Mouse (Mus musculus) MEL (cell line): Measurements from ENCODE around the gene Ttc41. TPM values are rescaled to one million over a fixed set of nuclear protein-coding genes. Genes with fewer than 3 reads are reported as not detected.

Source experiments
- DNase-seq: peaks from one replicate; pipeline ENCODE4 v3.0.0; 2011; ENCODE audit warnings: low read depth, low spot score
- H3K27ac ChIP-seq: 2 replicates; pipeline ENCODE4 v1.5.1; 2012; ENCODE audit warnings: low read depth, mild to moderate bottlenecking, control low read depth, low read length, moderate library complexity; ENCODE audit not compliant: control insufficient read depth
- H3K27me3 ChIP-seq, 2 experiments: fragments of 150-350 bp in 1 of 2; sonication (generic) in 1 of 2; 2 replicates each; pipeline ENCODE4 v1.6.1; 2012; ENCODE audit warnings: low read length in 2 of 2, mild to moderate bottlenecking in 2 of 2, improper control_type of control experiment in 1 of 2, moderate library complexity in 1 of 2; ENCODE audit not compliant: insufficient read depth in 2 of 2, control insufficient read depth in 1 of 2
- H3K36me3 ChIP-seq, 2 experiments: 2 replicates each; pipeline ENCODE4 v1.6.1; 2012 to 2014; ENCODE audit warnings: low read length in 2 of 2, improper control_type of control experiment in 1 of 2, inconsistent platforms in 1 of 2, mild to moderate bottlenecking in 1 of 2; ENCODE audit not compliant: insufficient read depth in 2 of 2, control insufficient read depth in 1 of 2
- H3K4me1 ChIP-seq, 2 experiments: fragments of 150-350 bp in 1 of 2; sonication (generic) in 1 of 2; 2 replicates each; pipeline ENCODE4 v1.6.1; 2012; ENCODE audit warnings: low read length in 2 of 2, improper control_type of control experiment in 1 of 2, mild to moderate bottlenecking in 1 of 2; ENCODE audit not compliant: insufficient read depth in 2 of 2, control insufficient read depth in 1 of 2
- H3K4me3 ChIP-seq, 2 experiments: fragments of 150-350 bp in 1 of 2; sonication (generic) in 1 of 2; 2 replicates each; pipeline ENCODE4 v1.5.1; 2012; ENCODE audit warnings: low read depth in 2 of 2, low read length in 2 of 2, mild to moderate bottlenecking in 2 of 2, moderate library complexity in 2 of 2, control low read depth in 1 of 2, improper control_type of control experiment in 1 of 2; ENCODE audit not compliant: control insufficient read depth in 1 of 2, insufficient read depth in 1 of 2
- H3K79me2 ChIP-seq: 2 replicates; pipeline ENCODE4 v1.6.1; 2012; ENCODE audit warnings: mild to moderate bottlenecking, low read length, moderate library complexity; ENCODE audit not compliant: control insufficient read depth, poor library complexity, insufficient read depth
- H3K9ac ChIP-seq: 2 replicates; pipeline ENCODE4 v1.6.1; 2012; ENCODE audit warnings: low read depth, mild to moderate bottlenecking, control low read depth, low read length, moderate library complexity; ENCODE audit not compliant: control insufficient read depth, poor library complexity, severe bottlenecking
- H3K9me3 ChIP-seq: fragments of 150-350 bp; sonication (generic); replicated peaks from 2 replicates; pipeline ENCODE4 v1.6.1; 2012; ENCODE audit warnings: mild to moderate bottlenecking, low read length, improper control_type of control experiment, moderate library complexity; ENCODE audit not compliant: insufficient read depth
- BHLHE40 ChIP-seq: IDR thresholded peaks from 2 replicates; pipeline ENCODE4 v1.6.1; 2012; ENCODE audit warnings: low read depth, mild to moderate bottlenecking, inconsistent platforms, low read length, improper control_type of control experiment, borderline replicate concordance
- CHD1 ChIP-seq: IDR thresholded peaks from 2 replicates; pipeline ENCODE4 v1.6.1; 2012; ENCODE audit warnings: low read depth, mild to moderate bottlenecking, inconsistent platforms, low read length, improper control_type of control experiment
- CTCF ChIP-seq, 3 experiments: IDR thresholded peaks in 2 of 3; conservative IDR thresholded peaks in 1 of 3; 2 replicates each; pipeline ENCODE4 v1.5.1; 2011 to 2012; ENCODE audit warnings: low read length in 3 of 3, low read depth in 2 of 3, mild to moderate bottlenecking in 2 of 3, improper control_type of control experiment in 1 of 3, inconsistent platforms in 1 of 3, mixed read lengths in 1 of 3, moderate library complexity in 1 of 3; ENCODE audit not compliant: control insufficient read depth in 1 of 3, insufficient read depth in 1 of 3, poor library complexity in 1 of 3, severe bottlenecking in 1 of 3
- E2F4 ChIP-seq: IDR thresholded peaks from 2 replicates; pipeline ENCODE4 v1.6.1; 2011; ENCODE audit warnings: low read depth, low read length, improper control_type of control experiment, borderline replicate concordance
- ELF1 ChIP-seq: IDR thresholded peaks from 2 replicates; pipeline ENCODE4 v1.6.1; 2014; ENCODE audit warnings: low read depth, mild to moderate bottlenecking, inconsistent platforms, low read length, improper control_type of control experiment, moderate library complexity
- EP300 ChIP-seq, 2 experiments: IDR thresholded peaks; 2 replicates each; pipeline ENCODE4 v1.6.1; 2011; ENCODE audit warnings: improper control_type of control experiment in 2 of 2, low read length in 2 of 2, low read depth in 1 of 2, mild to moderate bottlenecking in 1 of 2
- ETS1 ChIP-seq: IDR thresholded peaks from 2 replicates; pipeline ENCODE4 v1.6.1; 2012; ENCODE audit warnings: low read depth, mild to moderate bottlenecking, inconsistent platforms, low read length, improper control_type of control experiment, moderate library complexity
- GABPA ChIP-seq: IDR thresholded peaks from 2 replicates; pipeline ENCODE4 v1.6.1; 2012; ENCODE audit warnings: low read depth, mild to moderate bottlenecking, inconsistent platforms, low read length, improper control_type of control experiment, moderate library complexity
- GATA1 ChIP-seq: IDR thresholded peaks from 2 replicates; pipeline ENCODE4 v1.6.1; 2011; ENCODE audit warnings: low read depth, low read length, improper control_type of control experiment
- HCFC1 ChIP-seq: IDR thresholded peaks from 2 replicates; pipeline ENCODE4 v1.6.1; 2012; ENCODE audit warnings: low read depth, mild to moderate bottlenecking, inconsistent platforms, low read length, improper control_type of control experiment, moderate library complexity
- KAT2A ChIP-seq: conservative IDR thresholded peaks from 2 replicates; pipeline ENCODE4 v1.6.1; 2012; ENCODE audit warnings: low read depth, low read length, improper control_type of control experiment, inconsistent platforms
- MAFK ChIP-seq: IDR thresholded peaks from 2 replicates; pipeline ENCODE4 v1.6.1; 2011; ENCODE audit warnings: low read depth, mild to moderate bottlenecking, low read length, improper control_type of control experiment, borderline replicate concordance
- MAX ChIP-seq: IDR thresholded peaks from 2 replicates; pipeline ENCODE4 v1.6.1; 2011; ENCODE audit warnings: low read length, improper control_type of control experiment
- MEF2A ChIP-seq: IDR thresholded peaks from 2 replicates; pipeline ENCODE4 v1.6.1; 2014; ENCODE audit warnings: low read depth, mild to moderate bottlenecking, inconsistent platforms, low read length, improper control_type of control experiment; ENCODE audit not compliant: poor library complexity, insufficient replicate concordance, severe bottlenecking; ENCODE audit errors: extremely low read depth
- MXI1 ChIP-seq: IDR thresholded peaks from 2 replicates; pipeline ENCODE4 v1.6.1; 2011; ENCODE audit warnings: mild to moderate bottlenecking, low read depth, low read length, improper control_type of control experiment
- MYB ChIP-seq: IDR thresholded peaks from 2 replicates; pipeline ENCODE4 v1.6.1; 2011; ENCODE audit warnings: mild to moderate bottlenecking, low read depth, low read length, improper control_type of control experiment
- MYC ChIP-seq: IDR thresholded peaks from 2 replicates; pipeline ENCODE4 v1.6.1; 2011; ENCODE audit warnings: low read depth, mild to moderate bottlenecking, low read length, improper control_type of control experiment, moderate library complexity
- NELFE ChIP-seq: IDR thresholded peaks from 2 replicates; pipeline ENCODE4 v1.6.1; 2011; ENCODE audit warnings: low read depth, low read length, improper control_type of control experiment
- RAD21 ChIP-seq: IDR thresholded peaks from 2 replicates; pipeline ENCODE4 v1.6.1; 2011; ENCODE audit warnings: mild to moderate bottlenecking, low read depth, low read length, improper control_type of control experiment
- SIN3A ChIP-seq: IDR thresholded peaks from 2 replicates; pipeline ENCODE4 v1.6.1; 2012; ENCODE audit warnings: low read length, improper control_type of control experiment, inconsistent platforms
- SMC3 ChIP-seq: IDR thresholded peaks from 2 replicates; pipeline ENCODE4 v1.6.1; 2011; ENCODE audit warnings: low read depth, low read length, improper control_type of control experiment
- TAL1 ChIP-seq: IDR thresholded peaks from 2 replicates; pipeline ENCODE4 v1.6.1; 2012; ENCODE audit warnings: mild to moderate bottlenecking, inconsistent platforms, low read length, moderate library complexity, mixed read lengths
- TBP ChIP-seq: IDR thresholded peaks from 2 replicates; pipeline ENCODE4 v1.8.0; 2011; ENCODE audit warnings: low read depth, low read length, improper control_type of control experiment
- TCF12 ChIP-seq: IDR thresholded peaks from 2 replicates; pipeline ENCODE4 v1.6.1; 2014; ENCODE audit warnings: low read depth, mild to moderate bottlenecking, inconsistent platforms, low read length, improper control_type of control experiment, moderate library complexity
- UBTF ChIP-seq: IDR thresholded peaks from 2 replicates; pipeline ENCODE4 v1.6.1; 2012; ENCODE audit warnings: low read depth, mild to moderate bottlenecking, inconsistent platforms, low read length, improper control_type of control experiment, moderate library complexity, borderline replicate concordance; ENCODE audit not compliant: insufficient read depth
- USF1 ChIP-seq: IDR thresholded peaks from 2 replicates; pipeline ENCODE4 v1.6.1; 2014; ENCODE audit warnings: low read depth, mild to moderate bottlenecking, inconsistent platforms, low read length, improper control_type of control experiment, moderate library complexity
- USF2 ChIP-seq, 2 experiments: IDR thresholded peaks; 2 replicates each; pipeline ENCODE4 v1.6.1; 2011 to 2012; ENCODE audit warnings: improper control_type of control experiment in 2 of 2, low read length in 2 of 2, borderline replicate concordance in 1 of 2, inconsistent platforms in 1 of 2, low read depth in 1 of 2, mild to moderate bottlenecking in 1 of 2; ENCODE audit not compliant: insufficient read depth in 1 of 2
- ZKSCAN1 ChIP-seq: IDR thresholded peaks from 2 replicates; pipeline ENCODE4 v1.6.1; 2012; ENCODE audit warnings: low read depth, mild to moderate bottlenecking, inconsistent platforms, low read length, improper control_type of control experiment, moderate library complexity
- ZMIZ1 ChIP-seq: IDR thresholded peaks from 2 replicates; pipeline ENCODE4 v1.6.1; 2012; ENCODE audit warnings: low read depth, mild to moderate bottlenecking, inconsistent platforms, low read length, improper control_type of control experiment, moderate library complexity
- ZNF384 ChIP-seq: IDR thresholded peaks from 2 replicates; pipeline ENCODE4 v1.6.1; 2012; ENCODE audit warnings: low read depth, mild to moderate bottlenecking, inconsistent platforms, low read length, improper control_type of control experiment
- polyA plus RNA-seq, 2 experiments: library from polyadenylated mRNA; stranded (reverse) in 1 of 2; unstranded in 1 of 2; fragments of >175 nt in 1 of 2; fragments of >200 nt in 1 of 2; gene quantifications; 2 replicates each; pipeline versions ENCODE4 v1.2.1 to v1.2.4; 2012; ENCODE audit warnings: low replicate concordance in 2 of 2, low read depth in 1 of 2; ENCODE audit not compliant: insufficient read length in 2 of 2, insufficient read depth in 1 of 2, missing spikeins in 1 of 2
- total RNA-seq: library from RNA; depleted of rRNA; stranded (reverse); fragments of 300-350 nt; gene quantifications from 2 replicates; pipeline ENCODE4 v1.2.3, GENCODE M21; 2012

The Ttc41 gene
- total and polyA plus RNA-seq, 3 experiments = 1.0 to 2.1 TPM; not detected in 1

- no peaks in the 10 kb centered on the region for H3K9me3 ChIP-seq
- H3K9ac ChIP-seq = peak overlapping the region; percentile 96
- peaks cover 2 to 32% of the 10 kb centered on the region in 2 experiments for H3K4me1 ChIP-seq
- H3K79me2 ChIP-seq = peaks cover 54% of the 10 kb centered on the region
- TF ChIP-seq CHD1 (no peak; the same call in 1 of the 2 replicates), GATA1 (no peak), MXI1 (no peak), USF2 (IDR thresholded peaks at IDR 0.05; ENCODE audit: borderline replicate concordance in 1 of 2, insufficient read depth in 1 of 2, low read depth in 1 of 2, low read length in 2 of 2) (no peak), TCF12 (no peak), ZMIZ1 (no peak), NELFE (no peak)
- TF ChIP-seq, all 39 proteins: peak for 0
- peak; percentile 56 for DNase-seq
- Histone ChIP-seq H3K27ac (peak overlapping the region; percentile 76), H3K27me3 (no peaks in the 10 kb centered on the region), H3K4me3 (peak overlapping the region; percentile 75 to 85), H3K36me3 (peaks cover 37 to 48% of the 10 kb centered on the region in 2 experiments)
Observed at GRCm38 (mm10) chr10:86704141-86704540, 1.5 kb upstream of the Ttc41 start.

GRCm38 (mm10) chr10:86704589-86705191 is 921 bp upstream of the Ttc41 start:
- TF ChIP-seq TCF12 (no peak), GABPA (no peak), SIN3A (peak; percentile 57; the same call in 1 of the 2 replicates), ETS1 (no peak), RAD21 (no peak), TBP (no peak), MYB (no peak), TAL1 (no peak), MAX (peak; percentile 67), ZMIZ1 (no peak), USF1 (peak; percentile 64), UBTF (no peak), CHD1 (peak; percentile 36; the same call in 1 of the 2 replicates), EP300 (IDR thresholded peaks at IDR 0.05; ENCODE audit: low read depth in 1 of 2, low read length in 2 of 2) (no peak), SMC3 (no peak), MXI1 (peak; percentile 97), MAFK (no peak), HCFC1 (0 out of 2 replicates have a peak, but pooled peaks have one; percentile 11), MEF2A (no peak), GATA1 (no peak), ELF1 (no peak), ZNF384 (no peak), KAT2A (no peak), E2F4 (no peak), CTCF (IDR thresholded peaks at IDR 0.05 in 2 of 3, conservative IDR thresholded peaks at IDR 0.05 in 1 of 3; ENCODE audit: control insufficient read depth in 1 of 3, insufficient read depth in 1 of 3, low read depth in 2 of 3, low read length in 3 of 3, poor library complexity in 1 of 3, severe bottlenecking in 1 of 3) (no peak), ZKSCAN1 (no peak), MYC (peak; percentile 68; the same call in 1 of the 2 replicates), BHLHE40 (peak; percentile 50; the same call in 1 of the 2 replicates)
- TF ChIP-seq, all 39 proteins: peak for 8
- peak; percentile 68 for DNase-seq

More at GRCm38 (mm10) chr10:86704589-86705191, 921 bp upstream of the Ttc41 start:
- H3K36me3 ChIP-seq = peaks cover 32 to 43% of the 10 kb centered on the region in 2 experiments
- H3K9ac ChIP-seq = peak overlapping the region; percentile 96
- peak overlapping the region; percentile 75 to 85 for H3K4me3 ChIP-seq
- no peaks in the 10 kb centered on the region for H3K9me3 ChIP-seq
- H3K4me1 ChIP-seq = peaks cover 2 to 32% of the 10 kb centered on the region in 2 experiments
- no peaks in the 10 kb centered on the region for H3K27me3 ChIP-seq
- H3K27ac ChIP-seq = peak overlapping the region; percentile 76
- H3K79me2 ChIP-seq = peaks cover 49% of the 10 kb centered on the region
